8 mouse cellular contexts compared by ENCODE assay signal in the genomic region with DNA sequence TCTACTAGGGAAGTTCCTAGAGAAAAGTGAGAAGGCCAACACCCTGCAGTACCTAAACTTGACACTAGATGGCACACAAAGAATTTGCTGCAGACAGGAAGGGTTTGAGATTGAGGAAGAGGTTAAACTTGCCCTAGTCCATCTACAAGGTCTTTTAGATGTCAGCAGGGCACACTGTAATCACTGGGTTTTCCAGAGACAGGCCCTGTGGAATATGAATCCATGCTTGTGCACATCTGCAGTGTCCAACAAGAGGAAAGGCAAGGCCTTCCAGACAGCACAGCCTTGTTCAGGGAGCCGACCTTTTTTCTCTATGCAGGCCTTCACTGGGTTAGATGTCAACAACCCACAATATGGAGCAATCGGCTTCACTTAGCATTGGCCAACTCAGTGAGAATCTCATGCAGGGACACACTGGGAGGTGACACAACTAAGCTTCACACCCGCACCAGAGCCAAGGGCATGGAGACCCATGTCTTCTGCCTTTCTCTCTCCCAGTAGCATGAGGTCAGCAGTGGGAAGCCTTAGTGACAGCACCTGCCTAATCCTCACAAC. TPM values are rescaled to one million over a fixed set of nuclear protein-coding genes. Genes with fewer than 3 reads are reported as not detected.
DNase-seq lines count a peak whose midpoint lies in the region; ATAC-seq and TF ChIP-seq lines count a peak whose summit lies in the region.

No protein-coding gene starts in this region.

- no peaks in the 10 kb centered on the region for H3K27me3 ChIP-seq in ES-Bruce4 (ENCODE audit: control insufficient read depth, insufficient read depth, low read length, poor library complexity, severe bottlenecking)
- H3K27me3 ChIP-seq in forebrain, embryonic 12.5 days, result no peaks in the 10 kb centered on the region
- no peaks in the 10 kb centered on the region for H3K27me3 ChIP-seq in liver, embryonic 12.5 days (replicated peaks)

- no peak for TF ChIP-seq CTCF in ES-Bruce4 (IDR thresholded peaks at IDR 0.05; ENCODE audit: low read depth, low read length)

- H3K36me3 ChIP-seq in ES-Bruce4 (ENCODE audit: control insufficient read depth, insufficient read depth, low read length, poor library complexity, severe bottlenecking), result peaks cover 81% of the 10 kb centered on the region
- peaks cover 56% of the 10 kb centered on the region for H3K36me3 ChIP-seq in forebrain, embryonic 12.5 days (replicated peaks)
- peaks cover 59% of the 10 kb centered on the region for H3K36me3 ChIP-seq in liver, embryonic 12.5 days

- 84% methylated on average over 3 of the region's 3 CpGs for WGBS in forebrain, embryonic 12.5 days
- 51% methylated on average over 3 of the region's 3 CpGs for WGBS in liver, embryonic 12.5 days (ENCODE audit: insufficient replicate concordance)

- 0 out of 2 replicates have a peak, but pooled peaks have one; percentile 24 for ATAC-seq in forebrain, embryonic 12.5 days (ENCODE audit: low FRiP score)
- peak; percentile 60 for ATAC-seq in inflammation-experienced regulatory T-cells, adult 6 months
- ATAC-seq in liver, embryonic 12.5 days, result peak; percentile 31; the same call in 1 of the 2 replicates

- peaks cover 6% of the 10 kb centered on the region for H3K4me1 ChIP-seq in ES-Bruce4 (ENCODE audit: control insufficient read depth, insufficient read depth, low read length)
- no peaks in the 10 kb centered on the region for H3K4me1 ChIP-seq in forebrain, embryonic 12.5 days
- peaks cover 33% of the 10 kb centered on the region for H3K4me1 ChIP-seq in liver, embryonic 12.5 days

- peak; percentile 86 for DNase-seq in 3T3-L1 (ENCODE audit: low read depth, low spot score)
- DNase-seq in c-Kit-positive CD71-positive TER-119-positive erythroid progenitor cells, embryonic 14.5 days (ENCODE audit: low spot score), result peak; percentile 74
- peak; percentile 82 for DNase-seq in naive thymus-derived CD4-positive, alpha-beta T cell, adult 2 months (ENCODE audit: low read depth)
- DNase-seq in thymus, postnatal 4 days, result peak; percentile 69

- no peak for TF ChIP-seq EP300 in ES-Bruce4 (IDR thresholded peaks at IDR 0.05; ENCODE audit: insufficient read depth, low read depth, low read length)

- H3K9me3 ChIP-seq in ES-Bruce4 (replicated peaks; ENCODE audit: control insufficient read depth, insufficient read depth, low read length, poor library complexity, severe bottlenecking), result no peaks in the 10 kb centered on the region
- H3K9me3 ChIP-seq in forebrain, embryonic 12.5 days, result no peaks in the 10 kb centered on the region
- no peaks in the 10 kb centered on the region for H3K9me3 ChIP-seq in liver, embryonic 12.5 days (replicated peaks)

- peak overlapping the region; percentile 23; the same call in 1 of the 2 replicates for H3K27ac ChIP-seq in ES-Bruce4 (ENCODE audit: insufficient read depth, low read length)
- no peak overlapping the region for H3K27ac ChIP-seq in forebrain, embryonic 12.5 days
- H3K27ac ChIP-seq in liver, embryonic 12.5 days, result peak overlapping the region; percentile 50; the same call in 1 of the 2 replicates

- no peak for TF ChIP-seq POLR2A in ES-Bruce4 (IDR thresholded peaks at IDR 0.05; ENCODE audit: insufficient read depth, low read length)

- H3K4me3 ChIP-seq in ES-Bruce4 (ENCODE audit: low read depth, low read length), result no peak overlapping the region
- no peak overlapping the region for H3K4me3 ChIP-seq in forebrain, embryonic 12.5 days (replicated peaks)
- H3K4me3 ChIP-seq in liver, embryonic 12.5 days, result no peak overlapping the region

- no peak overlapping the region for H3K9ac ChIP-seq in ES-Bruce4 (ENCODE audit: low read depth, poor library complexity, severe bottlenecking)
- H3K9ac ChIP-seq in forebrain, embryonic 12.5 days, result no peak overlapping the region
- H3K9ac ChIP-seq in liver, embryonic 12.5 days, result no peak overlapping the region

- no peak overlapping the region for H3K4me2 ChIP-seq in forebrain, embryonic 12.5 days
- no peak overlapping the region for H3K4me2 ChIP-seq in liver, embryonic 12.5 days

RNA-seq across cellular contexts. Expression of a gene that starts 16.0 kb away (rescaled TPM):
- polyA plus RNA-seq in ES-Bruce4 (2011; ENCODE audit: insufficient read depth, insufficient read length, low read depth, missing spikeins), result 642 and 659 TPM in 2 replicates
- 194 and 201 TPM in 2 replicates for polyA plus RNA-seq in forebrain, embryonic 12.5 days (2016; fragmentation: Nextera tagmentation; extraction: Ambion mirVana)
- 10 to 100 TPM; 36.5 to 96.0 (median 72.6) TPM for polyA plus RNA-seq in inflammation-experienced regulatory T-cells, adult 6 months (2017; shearing (Covaris generic))
- polyA plus RNA-seq in liver, embryonic 12.5 days (2016; fragmentation: Nextera tagmentation; extraction: Ambion mirVana), result 219 and 232 TPM in 2 replicates

RNA-seq across cellular contexts. Expression of a gene that starts 41.2 kb away (rescaled TPM):
- 55.0 and 58.7 TPM in 2 replicates for polyA plus RNA-seq in ES-Bruce4 (2011; ENCODE audit: insufficient read depth, insufficient read length, low read depth, missing spikeins)
- polyA plus RNA-seq in forebrain, embryonic 12.5 days (2016; fragmentation: Nextera tagmentation; extraction: Ambion mirVana), result 30.4 and 33.0 TPM in 2 replicates
- 10 to 100 TPM; 16.8 to 19.7 (median 17.4) TPM for polyA plus RNA-seq in inflammation-experienced regulatory T-cells, adult 6 months (2017; shearing (Covaris generic))
- 22.5 and 24.6 TPM in 2 replicates for polyA plus RNA-seq in liver, embryonic 12.5 days (2016; fragmentation: Nextera tagmentation; extraction: Ambion mirVana)
